Mouse (Mus musculus) c-Kit-positive CD71-negative TER-119-negative erythroid progenitor cells, embryonic 14.5 days (primary cell): ENCODE measurements around the gene Rffl.
A peak's percentile ranks its signal among the peaks of the same experiment; 100 is the strongest.
"Not testable (repeated sequence)": the region's sequence is repeated elsewhere in the genome, so short reads cannot be mapped to it uniquely, and the experiment has no call there.

ENCODE experiments used
- DNase-seq: peaks from one replicate; pipeline ENCODE4 v3.0.0-alpha.2; 2013; ENCODE audit warnings: low read depth

Gene Rffl

GRCm38 (mm10) chr11:82845415-82846078 is 25.5 kb downstream of the Rffl start:
- DNase-seq: peak; percentile 70

GRCm38 (mm10) chr11:82844771-82845414 is 26.1 kb downstream of the Rffl start:
- DNase-seq: no peak

- no peak for DNase-seq
Observed at GRCm38 (mm10) chr11:82838511-82838910, 32.5 kb downstream of the Rffl start.

- no peak for DNase-seq
Observed at GRCm38 (mm10) chr11:82837848-82838247, 33.2 kb downstream of the Rffl start.

- DNase-seq: no peak
Observed at GRCm38 (mm10) chr11:82837192-82837591, 33.8 kb downstream of the Rffl start.

- DNase-seq: no peak
Observed at GRCm38 (mm10) chr11:82835616-82836432, 35.2 kb downstream of the Rffl start.

- DNase-seq: not testable (repeated sequence)
Observed at GRCm38 (mm10) chr11:82834359-82834758, 36.7 kb downstream of the Rffl start.

GRCm38 (mm10) chr11:82833929-82834328 is 37.1 kb downstream of the Rffl start:
- DNase-seq: no peak

- DNase-seq: not testable (repeated sequence)
Observed at GRCm38 (mm10) chr11:82832402-82832801, 38.6 kb downstream of the Rffl start.

GRCm38 (mm10) chr11:82831008-82831893 is 39.8 kb downstream of the Rffl start:
- DNase-seq: no peak

GRCm38 (mm10) chr11:82826818-82827217 is 44.2 kb downstream of the Rffl start:
- DNase-seq: no peak

GRCm38 (mm10) chr11:82820788-82821456 is 50.1 kb downstream of the Rffl start:
- no peak for DNase-seq

GRCm38 (mm10) chr11:82819350-82819749 is 51.7 kb downstream of the Rffl start:
- peak; percentile 85 for DNase-seq

- no peak for DNase-seq
Observed at GRCm38 (mm10) chr11:82808485-82808884, 62.5 kb downstream of the Rffl start.

GRCm38 (mm10) chr11:82807370-82807769 is 63.6 kb downstream of the Rffl start:
- DNase-seq: no peak

GRCm38 (mm10) chr11:82806656-82807055 is 64.4 kb downstream of the Rffl start:
- DNase-seq: no peak

GRCm38 (mm10) chr11:82783453-82783852 is 87.6 kb downstream of the Rffl start:
- DNase-seq: no peak

GRCm38 (mm10) chr11:82782197-82782596 is 88.8 kb downstream of the Rffl start:
- DNase-seq: no peak

GRCm38 (mm10) chr11:82780983-82781903 is 89.8 kb downstream of the Rffl start, which contains the start of gene Lig3:
TSS of gene Lig3 (plus strand) at chr11:82781108.
- DNase-seq: peak; percentile 89

- DNase-seq: no peak
Observed at GRCm38 (mm10) chr11:82780134-82780533, 90.9 kb downstream of the Rffl start.
